Mouse (Mus musculus): Measurements from ENCODE around the gene Defb36. TPM values are rescaled to one million over a fixed set of nuclear protein-coding genes. Genes with fewer than 3 reads are reported as not detected.

The Defb36 gene
- polyA plus RNA-seq (2012; rRNA removed): 0.35 TPM in 1 of 2 replicates, not detected in the other

DNA sequence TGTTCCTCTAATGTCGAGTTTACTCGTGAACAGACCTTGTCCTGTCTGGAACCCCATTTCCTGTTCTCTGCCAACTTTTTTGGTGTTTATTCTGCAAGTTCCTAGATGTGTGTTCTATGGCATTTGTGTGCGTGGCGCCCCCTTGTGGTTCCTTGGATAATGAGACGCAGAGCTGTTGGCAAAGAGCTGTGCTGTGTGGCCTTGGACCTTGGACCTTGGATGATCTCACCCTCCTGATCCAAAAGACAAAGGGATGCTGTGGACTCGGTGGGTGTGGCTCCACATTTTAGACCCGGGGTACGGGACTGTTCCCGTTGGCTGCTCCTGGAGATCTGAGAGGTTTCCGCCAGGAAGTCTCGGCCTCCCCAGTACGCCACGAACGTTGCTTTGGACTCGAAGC lies at the start of gene Defb36:
Gene Defb36, plus strand, starts transcription at position 271 of the 400 bp plus-strand sequence.

DNA sequence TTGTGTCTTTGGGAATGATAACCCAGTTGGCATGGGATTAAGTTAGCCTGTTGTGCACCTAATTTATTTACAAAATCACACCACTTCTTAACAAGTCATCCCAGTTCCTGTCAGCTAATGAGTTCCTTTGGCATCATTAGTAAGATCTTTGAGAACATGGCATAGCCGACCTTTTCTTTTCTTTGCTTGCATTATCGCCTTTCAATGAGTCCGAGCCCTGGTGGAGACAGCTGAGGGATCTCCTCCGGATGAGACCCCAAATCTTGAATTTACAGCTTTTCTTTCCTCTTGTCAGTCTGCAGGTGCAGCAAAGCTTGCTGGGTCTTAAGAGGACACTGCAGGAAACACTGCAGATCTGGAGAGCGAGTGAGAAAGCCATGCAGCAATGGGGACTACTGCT lies 35.1 kb upstream of the Defb36 start, which contains the start of gene Gm17416:
Gene Gm17416, plus strand, starts transcription at position 301 of the 400 bp plus-strand sequence.

DNA sequence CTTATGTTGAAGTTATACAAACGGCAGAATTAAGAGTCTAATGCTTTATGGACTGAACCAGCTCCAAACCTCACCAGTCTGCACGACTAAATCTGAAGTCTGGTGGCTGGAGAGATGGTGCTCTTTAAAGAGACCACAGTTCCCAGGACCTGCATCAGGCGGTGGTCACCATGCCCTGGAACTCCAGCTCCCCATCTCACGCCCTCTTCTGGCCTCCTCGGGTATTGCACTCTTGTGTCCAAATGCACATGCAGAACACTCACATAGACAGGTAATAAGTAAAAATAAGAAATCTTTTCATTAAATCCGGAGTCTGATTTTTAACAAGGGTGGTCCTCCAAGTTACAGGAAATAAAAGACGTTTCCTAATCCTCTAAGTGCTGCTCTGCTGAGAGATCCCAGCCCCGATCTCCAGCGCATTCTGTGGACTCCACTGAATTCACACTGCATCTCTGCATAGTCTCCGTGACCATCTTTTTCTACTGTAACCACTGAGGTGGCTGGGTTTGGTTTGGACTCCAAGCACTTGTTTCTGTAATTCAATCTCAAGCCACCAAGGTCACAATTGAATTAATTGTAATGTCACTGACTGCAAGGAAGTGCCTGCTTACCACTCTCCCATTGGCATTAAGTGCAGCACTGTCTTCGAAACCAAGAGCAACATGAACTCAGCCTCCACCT lies 31.9 kb upstream of the Defb36 start, which contains the start of gene Defb21:
Gene Defb21, plus strand, starts transcription at position 631 of the 681 bp plus-strand sequence.

DNA sequence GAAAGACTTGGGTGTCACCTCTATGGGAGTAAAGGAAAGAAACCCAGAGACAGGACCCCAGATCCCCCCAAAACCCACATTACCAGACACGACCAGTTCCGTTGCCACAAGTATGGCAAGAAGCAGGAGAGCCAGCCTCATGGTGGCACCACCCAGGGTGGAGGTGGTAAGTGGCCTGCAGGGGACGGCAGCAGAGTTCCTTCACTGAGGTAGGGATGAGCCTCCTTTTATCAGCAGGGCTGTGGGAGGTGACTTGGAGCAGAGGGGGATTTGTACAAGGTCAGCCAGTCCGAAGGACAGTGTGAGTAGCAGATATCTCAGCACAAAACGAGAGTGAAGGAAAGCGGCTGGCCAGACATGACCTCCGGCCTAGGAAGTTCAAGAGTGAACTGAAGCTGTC lies 24.0 kb upstream of the Defb36 start, which contains the start of gene Defb19:
Gene Defb19, minus strand, starts transcription at position 206 of the 400 bp plus-strand sequence.

DNA sequence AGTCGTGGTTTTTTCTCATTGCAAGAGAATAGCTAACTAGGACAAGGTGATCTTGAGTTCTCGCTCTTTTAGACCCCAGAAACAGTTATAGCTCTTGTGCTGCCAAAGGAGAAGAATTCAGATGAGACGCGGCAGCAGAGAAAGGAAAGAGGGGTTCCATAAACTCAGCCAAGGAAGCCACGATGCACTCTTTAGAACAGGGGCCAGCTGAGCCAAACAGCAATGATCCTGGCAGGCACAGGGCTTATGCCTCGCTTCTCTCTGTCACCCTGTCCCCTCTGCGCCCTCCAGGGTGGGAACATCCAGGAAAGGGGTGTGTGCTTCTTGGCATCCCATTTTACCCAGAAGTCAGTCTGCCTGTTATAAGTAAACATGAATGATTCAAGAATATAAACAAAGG lies 4.8 kb upstream of the Defb36 start, which contains the start of gene Defb45:
Gene Defb45, minus strand, starts transcription at position 101 of the 400 bp plus-strand sequence.

DNA sequence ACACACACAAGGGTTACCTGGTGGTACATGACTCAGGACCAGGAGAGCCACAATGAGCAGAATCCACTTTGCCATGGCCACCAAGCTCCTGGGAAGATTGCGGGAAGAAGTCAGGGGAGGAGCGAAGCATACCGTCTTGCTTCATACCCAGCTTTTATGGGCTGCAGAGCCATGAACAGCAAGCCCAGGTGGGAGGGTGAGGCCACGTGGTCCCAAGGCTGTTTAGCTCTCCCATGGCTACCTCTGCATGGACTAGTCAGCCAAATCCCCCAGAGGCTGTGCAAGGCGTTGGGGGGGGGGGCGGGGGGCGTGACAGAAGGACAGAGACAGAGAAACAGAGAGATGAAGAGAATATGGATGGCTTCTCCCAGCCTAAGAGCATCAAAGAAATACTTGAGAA lies 18.8 kb downstream of the Defb36 start, which contains the start of gene Defb25:
Gene Defb25, minus strand, starts transcription at position 101 of the 400 bp plus-strand sequence.

DNA sequence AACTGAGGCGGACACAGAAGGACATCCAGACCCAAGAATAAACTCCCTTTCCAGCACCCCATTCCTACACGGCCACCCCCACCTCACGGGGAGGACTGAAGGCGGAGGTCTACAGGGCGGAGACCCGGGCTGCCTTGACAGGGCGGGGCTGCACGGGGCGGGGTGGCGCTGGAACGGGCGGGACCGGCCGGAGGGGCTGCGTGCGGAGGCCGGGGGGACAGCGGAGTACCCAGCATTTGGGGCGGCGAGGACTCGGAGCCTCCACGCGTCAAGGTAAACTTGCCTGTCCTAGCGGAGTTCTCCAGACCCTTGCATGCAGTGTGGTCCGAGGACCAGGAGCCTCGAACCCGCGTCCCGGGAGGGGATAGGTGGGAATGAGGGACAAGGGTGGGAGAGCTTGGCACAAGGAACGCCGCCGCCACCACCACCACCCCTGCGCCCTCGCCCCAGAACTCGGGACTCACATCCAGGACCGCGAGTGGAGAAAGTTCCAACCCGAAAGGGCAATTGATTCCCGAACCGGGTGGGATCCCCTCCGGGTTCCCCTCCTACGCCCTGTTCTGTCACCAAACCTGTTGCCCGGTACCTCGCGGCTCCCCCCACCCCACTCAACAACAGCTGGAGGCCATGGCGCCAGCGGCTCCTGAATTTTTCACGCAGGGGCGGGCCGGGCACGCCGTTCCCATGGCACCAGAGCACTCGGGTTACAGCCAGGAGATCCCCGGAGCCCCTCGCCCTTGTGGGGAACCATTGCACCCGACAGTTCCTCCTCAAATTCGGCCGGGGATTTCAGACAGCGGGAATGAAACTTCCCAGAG lies 22.9 kb downstream of the Defb36 start, which contains the start of gene Rem1:
Gene Rem1, plus strand, starts transcription at position 178 of the 818 bp plus-strand sequence.

Other genes with a start within 250 kb of the Defb36 start
- gene Nrsn2, start 227.7 kb upstream of the Defb36 start, polyA plus RNA-seq (2012; rRNA removed): 0.73 and 0.76 TPM in 2 replicates
- gene Sox12, start 206.3 kb upstream of the Defb36 start, polyA plus RNA-seq (2012; rRNA removed): 4.1 and 4.9 TPM in 2 replicates
- 2.9 and 4.2 TPM in 2 replicates for gene Zcchc3, start 189.3 kb upstream of the Defb36 start, polyA plus RNA-seq (2012; rRNA removed)
- gene 6820408C15Rik, start 188.7 kb upstream of the Defb36 start, polyA plus RNA-seq (2012; rRNA removed): not detected in 2 replicates
- gene Defb23, start 139.7 kb upstream of the Defb36 start, polyA plus RNA-seq (2012; rRNA removed): not detected in 2 replicates
- not detected in 2 replicates for gene Defb20, start 127.3 kb upstream of the Defb36 start, polyA plus RNA-seq (2012; rRNA removed)
- gene Defb22, start 114.2 kb upstream of the Defb36 start, polyA plus RNA-seq (2012; rRNA removed): not detected in 2 replicates
- gene Defb26, start 92.6 kb upstream of the Defb36 start, polyA plus RNA-seq (2012; rRNA removed): not detected in 2 replicates
- gene Defb28, start 86.1 kb upstream of the Defb36 start, polyA plus RNA-seq (2012; rRNA removed): not detected in 2 replicates
- not detected in 2 replicates for gene Defb29, start 64.2 kb upstream of the Defb36 start, polyA plus RNA-seq (2012; rRNA removed)
- gene Gm17416, start 35.0 kb upstream of the Defb36 start, polyA plus RNA-seq (2012; rRNA removed): not detected in 2 replicates
- gene Defb21, start 31.6 kb upstream of the Defb36 start, polyA plus RNA-seq (2012; rRNA removed): not detected in 2 replicates
- not detected in 2 replicates for gene Defb19, start 24.0 kb upstream of the Defb36 start, polyA plus RNA-seq (2012; rRNA removed)
- gene Defb45, start 4.9 kb upstream of the Defb36 start, polyA plus RNA-seq (2012; rRNA removed): 0.51 TPM in 1 of 2 replicates, not detected in the other
- not detected in 2 replicates for gene Defb25, start 18.7 kb downstream of the Defb36 start, polyA plus RNA-seq (2012; rRNA removed)
- gene Rem1, start 22.6 kb downstream of the Defb36 start, polyA plus RNA-seq (2012; rRNA removed): 11.0 and 13.3 TPM in 2 replicates
- gene H13, start 65.1 kb downstream of the Defb36 start, polyA plus RNA-seq (2012; rRNA removed): 166 and 184 TPM in 2 replicates
- 2.8 and 3.4 TPM in 2 replicates for gene Mcts2, start 82.7 kb downstream of the Defb36 start, polyA plus RNA-seq (2012; rRNA removed)
- gene Id1, start 131.9 kb downstream of the Defb36 start, polyA plus RNA-seq (2012; rRNA removed): 963 and 1,196 TPM in 2 replicates
- gene Cox4i2, start 149.8 kb downstream of the Defb36 start, polyA plus RNA-seq (2012; rRNA removed): 3.6 and 3.7 TPM in 2 replicates
- gene Bcl2l1, start 227.4 kb downstream of the Defb36 start, polyA plus RNA-seq (2012; rRNA removed): 38.1 and 43.2 TPM in 2 replicates
- gene Tpx2, start 243.6 kb downstream of the Defb36 start, polyA plus RNA-seq (2012; rRNA removed): 1.2 and 1.6 TPM in 2 replicates

Measured in colon, adult 2 months (tissue).